Mouse (Mus musculus) midbrain, embryonic 14.5 days (tissue): ENCODE results near the gene Sspn. TPM values are rescaled to one million over a fixed set of nuclear protein-coding genes. Genes with fewer than 3 reads are reported as not detected.

Experiments
- ATAC-seq: fragments of 200-750 bp; cut with Nextera tagmentation; 2 replicates; pipeline ENCODE4 v1.8.0; 2017; ENCODE audit warnings: moderate number of reproducible peaks, moderate library complexity; ENCODE audit not compliant: low FRiP score, low TSS enrichment
- DNase-seq: peaks from one replicate; pipeline ENCODE4 v3.0.0-alpha.2; 2015
- H3K27ac ChIP-seq: fragments of 300-500 bp; sonication (generic); replicated peaks from 2 replicates; pipeline ENCODE4 v1.5.1; 2014; ENCODE audit warnings: mild to moderate bottlenecking, low read depth, low read length, moderate library complexity
- H3K27me3 ChIP-seq: fragments of 300-500 bp; sonication (generic); 2 replicates; pipeline ENCODE4 v1.6.1; 2014; ENCODE audit warnings: low read length, control low read depth, mixed read lengths; ENCODE audit not compliant: control insufficient read depth, insufficient read depth
- H3K36me3 ChIP-seq: fragments of 300-500 bp; sonication (generic); 2 replicates; pipeline ENCODE4 v1.6.1; 2014; ENCODE audit warnings: low read length, control low read depth; ENCODE audit not compliant: control insufficient read depth, insufficient read depth
- H3K4me1 ChIP-seq: fragments of 300-500 bp; sonication (generic); 2 replicates; pipeline ENCODE4 v1.6.1; 2014; ENCODE audit warnings: mild to moderate bottlenecking, antibody characterized with exemption, low read length, control low read depth; ENCODE audit not compliant: control insufficient read depth, insufficient read depth
- H3K4me2 ChIP-seq: fragments of 300-500 bp; sonication (generic); 2 replicates; pipeline ENCODE4 v1.6.1; 2014; ENCODE audit warnings: mild to moderate bottlenecking, low read length, moderate library complexity
- H3K4me3 ChIP-seq: fragments of 300-500 bp; sonication (generic); replicated peaks from 2 replicates; pipeline ENCODE4 v1.5.1; 2014; ENCODE audit warnings: low read depth, low read length
- H3K9ac ChIP-seq: fragments of 300-500 bp; sonication (generic); replicated peaks from 2 replicates; pipeline ENCODE4 v1.6.1; 2014; ENCODE audit warnings: mild to moderate bottlenecking, low read length, moderate library complexity
- H3K9me3 ChIP-seq: fragments of 300-500 bp; sonication (generic); 2 replicates; pipeline ENCODE4 v1.6.1; 2016; ENCODE audit warnings: low read length, control low read depth, mixed read lengths; ENCODE audit not compliant: control insufficient read depth
- WGBS: fragments of 180-500 bp; shearing (Covaris S2); extraction: QIAGEN DNeasy Blood & Tissue Kit; methylation state at CpG from one replicate; pipeline ENCODE4 v1.1.7; 2014; 5-methylcytosine and 5-hydroxymethylcytosine counted together
- polyA plus RNA-seq: library from polyadenylated mRNA; unstranded; fragments of >200 nt; fragmentation: Nextera tagmentation; extraction: Ambion mirVana; gene quantifications from 2 replicates; pipeline ENCODE4 v1.2.1, GENCODE M21; 2014

Gene Sspn
- polyA plus RNA-seq, 1 experiment from 2014 or later = 2.9 TPM

DNA sequence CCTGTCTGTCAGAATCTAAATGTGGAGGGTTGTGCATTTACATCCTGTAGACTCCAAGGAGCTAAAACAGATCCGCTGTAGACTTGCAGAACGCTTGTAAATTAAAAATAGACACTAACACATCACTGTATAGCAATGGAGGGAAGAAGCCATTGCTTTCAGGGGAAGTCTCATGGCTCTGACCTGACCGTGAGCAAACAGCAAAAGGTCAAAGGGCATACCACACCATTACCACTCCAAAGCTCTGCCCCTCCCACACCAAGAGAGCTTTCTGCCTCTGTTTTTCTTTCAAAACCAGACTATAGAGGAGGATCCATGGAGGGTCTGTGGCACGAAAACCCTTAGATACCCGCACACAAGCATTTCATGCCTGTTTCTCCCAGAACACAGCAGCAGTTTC, 41.9 kb downstream of the Sspn start:
- 47% methylated on average over 5 of the region's 5 CpGs for WGBS

DNA sequence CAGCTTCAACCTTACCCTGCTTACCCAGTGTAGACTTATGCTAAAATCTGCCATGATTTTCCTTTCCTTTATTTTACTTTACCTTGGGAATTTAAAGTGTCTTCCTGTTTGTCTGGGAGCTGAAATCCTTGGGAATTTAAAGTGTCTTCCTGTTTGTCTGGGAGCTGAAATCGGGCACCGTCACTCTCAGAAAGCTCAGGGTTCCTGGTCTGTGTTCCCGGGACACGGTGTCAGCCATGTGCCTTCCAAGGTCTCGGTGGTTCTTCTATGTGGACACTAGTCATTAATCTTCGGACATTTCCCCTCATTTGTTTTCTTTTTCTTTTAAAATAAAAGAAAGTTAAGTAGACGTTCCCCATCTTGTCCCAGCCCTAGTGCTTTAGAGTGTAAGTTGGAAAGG, 43.3 kb downstream of the Sspn start:
- DNase-seq (no peak), ATAC-seq (no peak)
- Histone ChIP-seq H3K4me2 (no peak overlapping the region), H3K9me3 (no peaks in the 10 kb centered on the region), H3K4me1 (no peaks in the 10 kb centered on the region), H3K36me3 (no peaks in the 10 kb centered on the region), H3K27ac (no peak overlapping the region), H3K4me3 (no peak overlapping the region), H3K9ac (no peak overlapping the region), H3K27me3 (no peaks in the 10 kb centered on the region)
- 89% methylated on average over 7 of the region's 7 CpGs for WGBS

More for the DNA sequence above, 41.9 kb downstream of the Sspn start:
- Histone ChIP-seq H3K36me3 (no peaks in the 10 kb centered on the region), H3K27me3 (no peaks in the 10 kb centered on the region), H3K9me3 (no peaks in the 10 kb centered on the region), H3K4me3 (no peak overlapping the region), H3K9ac (no peak overlapping the region), H3K4me1 (0 out of 2 replicates have a peak, but pooled peaks cover 2% of the 10 kb centered on the region), H3K4me2 (no peak overlapping the region), H3K27ac (no peak overlapping the region)
- ATAC-seq (no peak), DNase-seq (no peak)

DNA sequence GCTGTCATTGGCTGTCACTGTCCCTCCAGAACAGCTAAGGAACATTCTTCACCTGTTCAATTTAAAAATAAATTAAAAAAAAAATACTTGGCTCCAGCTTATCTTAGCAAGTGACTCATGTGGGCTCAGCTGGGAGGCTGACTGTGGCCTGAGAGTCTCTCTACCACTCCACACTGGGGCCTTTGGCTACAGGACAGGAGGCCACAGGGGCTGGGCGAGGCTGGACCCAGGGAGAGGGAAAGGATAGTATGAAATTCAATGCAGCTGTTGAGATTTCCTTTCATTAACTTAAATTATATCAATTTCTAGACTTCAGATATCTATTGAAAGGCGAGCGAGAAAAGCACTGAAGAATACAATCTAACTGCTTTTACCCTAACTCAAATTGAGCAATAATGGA, 45.9 kb downstream of the Sspn start:
- Histone ChIP-seq H3K4me2 (no peak overlapping the region), H3K9ac (no peak overlapping the region), H3K27me3 (no peaks in the 10 kb centered on the region), H3K9me3 (no peaks in the 10 kb centered on the region), H3K4me1 (no peaks in the 10 kb centered on the region), H3K36me3 (no peaks in the 10 kb centered on the region), H3K27ac (no peak overlapping the region), H3K4me3 (no peak overlapping the region)
- WGBS = 90% methylated on average over 3 of the region's 3 CpGs
- no peak for ATAC-seq
- no peak for DNase-seq

DNA sequence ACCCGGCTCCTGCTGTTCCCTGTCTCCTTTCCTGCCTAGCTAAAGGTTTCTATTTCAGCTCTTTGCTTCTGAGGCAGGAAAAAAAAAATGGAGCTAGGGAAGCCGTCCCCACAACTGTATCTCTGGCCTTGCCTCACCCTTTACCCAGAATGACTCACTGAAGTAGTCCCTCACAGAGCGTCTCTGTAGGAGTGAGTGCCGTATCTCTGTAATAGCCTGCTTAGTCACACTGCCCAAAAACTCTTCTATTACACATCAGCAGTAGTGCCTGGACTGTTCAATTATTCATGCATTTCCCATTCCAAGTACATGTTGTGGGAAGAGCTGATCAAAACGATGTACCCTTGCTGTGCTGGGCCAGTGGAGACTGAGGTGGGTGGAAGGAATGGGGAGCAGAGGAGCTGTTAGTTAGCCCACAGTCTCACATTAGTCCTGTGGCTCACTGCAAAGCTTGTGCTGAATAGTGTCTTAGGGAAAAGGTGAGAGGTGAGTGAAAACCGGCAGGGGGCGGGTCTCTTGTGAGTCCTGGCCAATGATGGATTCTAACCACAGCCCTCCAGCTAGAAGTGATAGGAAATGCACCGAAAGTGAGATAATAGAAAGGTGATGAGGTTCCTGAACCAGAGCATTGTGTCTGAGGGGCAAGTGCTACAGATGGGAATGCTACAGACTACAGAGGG, 46.5 kb downstream of the Sspn start:
- DNase-seq (no peak), ATAC-seq (no peak)
- H3K4me1 ChIP-seq = no peaks in the 10 kb centered on the region
- no peak overlapping the region for H3K4me3 ChIP-seq
- H3K36me3 ChIP-seq = no peaks in the 10 kb centered on the region
- H3K27ac ChIP-seq = no peak overlapping the region
- 78% methylated on average over 8 of the region's 8 CpGs for WGBS
- H3K27me3 ChIP-seq = no peaks in the 10 kb centered on the region
- H3K4me2 ChIP-seq = no peak overlapping the region
- H3K9me3 ChIP-seq = no peaks in the 10 kb centered on the region
- no peak overlapping the region for H3K9ac ChIP-seq

DNA sequence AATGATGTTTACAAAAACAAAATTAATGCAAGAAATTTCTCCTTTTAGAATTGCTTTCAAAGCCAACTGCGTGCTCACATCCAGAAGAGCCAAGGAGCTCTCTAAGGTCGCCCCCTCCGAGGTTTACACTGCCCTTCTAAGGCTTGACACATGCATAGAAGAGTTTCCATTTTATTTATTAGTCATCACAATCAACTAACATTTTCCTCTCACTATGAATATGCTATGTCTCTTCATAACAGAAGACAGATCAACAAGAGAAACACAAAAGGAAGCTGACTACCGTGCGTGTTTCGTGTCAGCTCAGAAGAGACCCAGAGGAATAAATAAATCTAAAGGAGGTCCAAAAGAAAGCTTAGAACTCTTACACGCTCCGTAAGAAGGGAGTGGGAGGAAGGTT, 49.6 kb downstream of the Sspn start:
- ATAC-seq = no peak
- no peaks in the 10 kb centered on the region for H3K9me3 ChIP-seq

DNA sequence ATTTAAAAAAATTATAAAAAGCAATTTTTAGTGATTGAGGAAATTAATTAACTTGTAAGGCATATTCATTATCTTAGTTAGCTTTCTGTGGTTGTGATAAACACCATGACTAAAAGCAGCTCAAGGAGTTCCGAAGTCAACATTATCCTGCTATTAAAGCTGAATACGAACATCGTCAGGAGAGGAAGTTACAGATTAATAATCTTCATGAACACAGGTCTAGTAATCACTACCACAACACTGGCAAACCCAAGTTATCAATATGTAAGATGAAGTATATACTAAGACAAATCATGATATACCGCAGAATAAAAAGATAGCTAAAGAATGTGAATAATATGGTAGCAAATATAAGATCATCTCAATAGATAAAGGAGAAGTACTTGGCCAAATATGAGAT, 50.9 kb downstream of the Sspn start:
- Histone ChIP-seq H3K4me1 (no peaks in the 10 kb centered on the region), H3K27ac (no peak overlapping the region), H3K9me3 (no peaks in the 10 kb centered on the region), H3K4me3 (no peak overlapping the region), H3K36me3 (no peaks in the 10 kb centered on the region), H3K27me3 (no peaks in the 10 kb centered on the region), H3K9ac (no peak overlapping the region), H3K4me2 (no peak overlapping the region)
- DNase-seq (no peak), ATAC-seq (no peak)
- WGBS = 97% methylated on average over 4 of the region's 4 CpGs

More for the DNA sequence above, 49.6 kb downstream of the Sspn start:
- H3K9ac ChIP-seq = no peak overlapping the region
- no peak for DNase-seq
- no peak overlapping the region for H3K4me2 ChIP-seq
- no peak overlapping the region for H3K4me3 ChIP-seq
- H3K4me1 ChIP-seq = no peaks in the 10 kb centered on the region
- WGBS = 90% methylated on average over 8 of the region's 8 CpGs
- H3K27me3 ChIP-seq = no peaks in the 10 kb centered on the region
- no peaks in the 10 kb centered on the region for H3K36me3 ChIP-seq
- no peak overlapping the region for H3K27ac ChIP-seq

DNA sequence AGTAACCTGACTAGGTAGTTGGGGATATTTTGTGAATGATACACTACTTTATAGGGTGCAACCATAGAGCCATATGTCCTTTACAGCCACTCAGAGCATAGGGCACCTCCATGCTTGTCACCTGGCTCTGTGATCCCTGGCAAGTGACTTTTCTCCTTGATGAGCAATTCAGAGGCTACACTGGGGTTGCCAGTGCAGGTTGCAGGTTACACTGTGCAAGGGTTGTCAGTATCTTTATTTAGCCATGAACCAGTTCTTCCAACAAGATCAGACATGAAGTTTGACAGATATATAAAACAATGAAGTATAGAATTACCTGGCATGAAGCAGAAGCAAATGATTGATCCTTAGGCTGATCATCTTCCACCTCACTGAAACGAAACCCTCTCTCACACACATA, 59.1 kb downstream of the Sspn start:
- no peak for DNase-seq
- Histone ChIP-seq H3K4me2 (no peak overlapping the region), H3K9ac (no peak overlapping the region), H3K27ac (no peak overlapping the region), H3K4me3 (no peak overlapping the region), H3K27me3 (no peaks in the 10 kb centered on the region), H3K4me1 (no peaks in the 10 kb centered on the region), H3K36me3 (no peaks in the 10 kb centered on the region), H3K9me3 (no peaks in the 10 kb centered on the region)
- no peak for ATAC-seq
- WGBS = 68% methylated on average over 1 of the region's 1 CpGs

DNA sequence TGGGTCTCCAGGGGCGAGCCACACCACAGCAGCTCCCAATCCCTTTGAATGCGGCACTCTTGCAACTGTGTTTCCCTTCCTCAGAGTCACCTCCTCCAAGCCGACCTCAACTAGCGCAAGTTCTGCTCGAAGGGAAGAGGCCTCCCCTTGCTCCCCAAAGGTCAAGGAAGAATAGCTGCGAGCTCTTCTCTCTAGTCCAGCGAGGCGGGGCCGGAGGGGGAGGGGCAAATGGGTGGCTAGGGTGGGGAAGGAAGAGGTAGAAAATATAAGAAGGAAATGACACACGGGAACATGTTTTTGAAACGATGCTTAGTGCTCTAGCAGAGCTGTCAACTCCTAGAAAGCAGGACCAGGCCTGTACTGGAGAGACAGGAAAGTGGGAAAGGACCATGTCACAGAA, 61.1 kb downstream of the Sspn start:
- H3K27ac ChIP-seq = no peak overlapping the region
- H3K27me3 ChIP-seq = no peaks in the 10 kb centered on the region
- ATAC-seq = no peak
- no peak for DNase-seq
- no peak overlapping the region for H3K9ac ChIP-seq
- no peaks in the 10 kb centered on the region for H3K4me1 ChIP-seq
- no peaks in the 10 kb centered on the region for H3K36me3 ChIP-seq
- no peaks in the 10 kb centered on the region for H3K9me3 ChIP-seq
- H3K4me2 ChIP-seq = no peak overlapping the region
- no peak overlapping the region for H3K4me3 ChIP-seq
- 86% methylated on average over 11 of the region's 11 CpGs for WGBS

DNA sequence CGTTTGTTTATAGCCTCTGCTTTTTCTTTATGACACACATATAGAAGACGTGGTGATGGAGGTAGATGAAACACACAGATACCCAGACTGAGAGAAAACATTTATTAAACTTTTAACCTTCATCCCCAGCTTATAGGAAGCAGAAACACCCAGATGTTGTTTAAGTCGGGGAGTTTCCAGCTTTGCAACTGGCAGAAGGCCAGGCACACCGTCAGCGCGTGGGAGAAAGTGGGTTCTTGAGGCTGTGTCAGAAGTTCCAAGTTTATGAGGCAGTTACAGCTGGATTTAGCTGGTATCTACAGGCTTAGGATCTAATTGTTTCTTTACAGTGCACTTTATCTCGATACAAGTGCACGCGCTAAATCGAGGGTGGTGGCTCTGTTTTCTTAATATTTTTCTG, 61.5 kb downstream of the Sspn start:
- H3K9ac ChIP-seq = no peak overlapping the region
- 90% methylated on average over 10 of the region's 10 CpGs for WGBS
- H3K27ac ChIP-seq = no peak overlapping the region
- no peak overlapping the region for H3K4me2 ChIP-seq
- H3K27me3 ChIP-seq = no peaks in the 10 kb centered on the region
- ATAC-seq = no peak
- no peak overlapping the region for H3K4me3 ChIP-seq
- H3K36me3 ChIP-seq = no peaks in the 10 kb centered on the region
- H3K4me1 ChIP-seq = no peaks in the 10 kb centered on the region
- H3K9me3 ChIP-seq = no peaks in the 10 kb centered on the region
- DNase-seq = no peak
